Mouse (Mus musculus): ENCODE results near the gene Adam21.

Adam21 gene

DNA sequence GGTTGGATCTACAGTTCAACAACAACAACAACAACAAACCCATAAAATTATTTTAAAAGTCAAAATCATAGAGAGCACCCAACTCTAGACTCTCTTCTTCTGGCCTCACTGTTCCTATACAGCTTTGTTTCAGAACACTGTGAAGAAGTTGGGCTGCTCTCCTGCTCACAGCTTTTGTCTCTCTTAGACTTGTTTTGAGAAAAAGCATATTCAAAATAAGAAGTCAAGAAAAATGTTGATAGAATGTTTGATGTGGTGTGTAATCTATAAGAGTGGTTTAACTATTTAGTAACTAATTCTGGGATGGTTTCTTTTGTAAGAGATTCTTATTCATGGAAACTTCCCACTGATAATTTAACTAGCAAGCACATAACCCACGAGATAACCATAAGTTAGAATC, at the start of gene Adam21:
Gene Adam21, minus strand, starts transcription at position 101 of the 400 bp plus-strand sequence.
- no peak for DNase-seq (ENCODE audit: extremely low read depth, insufficient read length, low spot score)

DNA sequence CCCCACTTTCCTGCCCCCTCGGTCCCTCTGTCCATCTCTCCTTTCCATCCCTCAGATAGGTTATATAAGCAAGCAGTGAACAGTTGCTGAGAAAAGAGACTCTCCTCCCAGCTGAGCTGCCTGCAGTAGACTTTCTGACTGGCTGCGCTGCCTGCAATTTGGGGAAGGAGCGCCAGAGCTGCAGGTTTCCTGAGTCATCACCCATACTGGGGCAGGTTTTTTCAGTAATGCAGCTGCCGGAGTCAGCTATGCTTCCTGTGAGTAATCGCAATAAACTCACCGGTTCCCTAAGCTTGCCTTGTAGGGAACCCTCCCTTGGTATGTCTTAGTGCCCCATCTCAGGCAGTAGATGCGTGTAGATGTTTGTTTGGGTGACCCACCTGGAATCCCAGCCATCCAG, 48.7 kb upstream of the Adam21 start:
- no peak for DNase-seq (ENCODE audit: extremely low read depth, insufficient read length, low spot score)

DNA sequence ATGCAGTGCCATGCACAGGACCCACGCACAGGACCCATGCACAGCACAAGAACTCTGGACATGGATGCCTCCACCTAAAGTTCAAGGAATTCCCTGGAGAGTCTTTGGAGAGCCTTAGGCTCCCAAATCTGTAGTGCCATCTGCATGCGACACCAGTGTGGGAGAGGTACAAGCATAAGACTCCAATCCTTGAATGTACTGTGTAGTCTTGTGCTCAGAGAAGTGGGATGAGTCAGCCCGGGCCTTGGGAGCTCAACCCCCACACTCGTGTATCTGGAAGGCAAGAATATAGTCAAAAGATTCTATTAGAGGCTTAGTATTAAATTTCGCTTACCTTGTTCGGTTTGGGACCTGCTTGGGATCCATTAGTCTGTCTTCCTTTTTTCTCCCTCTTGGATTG, 47.5 kb upstream of the Adam21 start:
- DNase-seq (ENCODE audit: extremely low read depth, insufficient read length, low spot score), result no peak

DNA sequence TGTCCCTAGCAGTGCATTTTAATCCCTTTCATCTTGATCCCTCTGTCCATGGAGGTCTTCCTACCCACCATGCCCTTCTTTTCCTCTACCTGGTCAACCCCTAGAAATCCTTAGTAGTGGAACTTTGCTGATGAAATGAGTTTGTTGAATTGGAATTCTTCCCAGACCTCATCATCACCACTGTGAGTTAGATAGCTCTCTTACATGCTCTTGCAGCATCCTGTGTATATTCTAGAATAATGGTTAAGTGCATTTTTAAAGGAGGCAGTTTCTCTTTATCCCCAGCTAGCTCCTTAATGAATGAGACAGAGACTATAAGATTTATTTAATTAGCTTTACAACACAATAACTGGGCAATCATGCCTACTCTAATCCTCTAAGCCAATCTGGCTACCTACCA, 41.2 kb upstream of the Adam21 start:
- no peak for DNase-seq (ENCODE audit: extremely low read depth, insufficient read length, low spot score)

DNA sequence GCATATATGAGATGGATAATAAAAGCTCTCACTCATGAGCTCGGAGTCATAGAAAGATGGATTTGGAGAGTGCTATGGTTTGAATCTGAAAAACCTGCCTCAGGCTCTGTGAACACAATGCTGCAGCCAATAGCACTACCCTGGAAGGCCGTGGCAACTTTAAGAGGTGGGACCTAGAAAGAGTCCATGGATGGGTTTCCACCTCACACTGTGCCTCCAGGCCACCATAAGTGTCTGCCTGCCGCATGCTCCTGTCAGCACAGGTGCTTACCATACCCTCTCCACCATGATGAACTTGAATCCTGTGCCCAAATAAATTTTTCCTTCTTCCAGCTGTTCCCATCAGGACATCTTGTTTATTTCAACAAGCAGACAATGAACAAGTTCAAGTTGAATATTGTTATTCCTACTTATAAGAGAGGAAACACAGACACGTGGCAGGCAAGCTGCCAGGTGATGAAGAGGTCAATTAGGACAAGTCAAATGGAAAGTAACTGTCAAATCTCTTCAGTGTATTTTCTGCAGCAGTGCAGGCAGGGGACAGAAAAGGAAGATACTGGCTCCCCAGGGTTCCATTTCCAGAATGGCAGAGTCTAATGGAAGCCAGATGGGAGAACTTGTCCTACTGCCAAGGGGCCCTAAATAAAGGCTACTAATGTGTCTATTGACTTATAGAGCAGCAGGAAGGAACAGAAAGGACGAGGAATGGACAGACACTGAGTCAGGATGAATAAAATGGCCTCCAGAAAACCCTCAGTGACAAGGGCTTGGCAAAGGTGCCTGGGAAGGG, 36.9 kb upstream of the Adam21 start:
- no peak for DNase-seq (ENCODE audit: extremely low read depth, insufficient read length, low spot score)

DNA sequence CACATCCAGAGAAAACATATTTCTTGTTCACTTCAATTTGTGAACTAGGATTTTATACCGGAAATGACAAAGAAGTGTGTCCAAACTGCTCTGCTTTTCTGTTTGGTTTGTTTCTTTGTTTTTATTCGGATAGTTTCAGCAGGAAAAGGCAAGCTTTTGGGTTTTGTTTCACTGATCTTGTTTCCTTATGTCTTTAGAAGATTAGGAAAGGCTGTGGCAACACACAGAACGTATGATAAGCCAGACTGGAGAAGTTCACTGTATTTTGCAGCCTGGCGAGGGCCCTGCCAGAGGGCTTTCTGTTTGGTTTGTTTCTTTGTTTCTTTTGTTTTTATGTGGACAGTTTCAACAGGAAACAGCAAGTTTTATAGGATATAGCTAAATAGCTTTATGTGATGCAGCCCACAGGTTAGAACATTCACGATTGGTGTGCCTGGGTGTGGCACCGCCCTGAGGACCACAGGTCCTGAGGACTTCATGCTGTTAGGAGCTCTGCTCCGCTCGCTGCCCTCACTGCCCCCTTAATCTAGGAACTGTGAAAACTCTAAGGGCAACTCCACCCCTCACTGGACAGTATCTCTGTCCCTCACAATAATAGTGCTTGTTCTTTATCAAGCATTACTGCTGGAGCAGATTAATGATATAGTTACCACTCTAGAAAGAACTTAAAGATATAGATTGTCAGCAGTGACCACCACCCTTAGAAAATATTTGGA, 28.4 kb upstream of the Adam21 start:
- no peak for DNase-seq (ENCODE audit: extremely low read depth, insufficient read length, low spot score)

DNA sequence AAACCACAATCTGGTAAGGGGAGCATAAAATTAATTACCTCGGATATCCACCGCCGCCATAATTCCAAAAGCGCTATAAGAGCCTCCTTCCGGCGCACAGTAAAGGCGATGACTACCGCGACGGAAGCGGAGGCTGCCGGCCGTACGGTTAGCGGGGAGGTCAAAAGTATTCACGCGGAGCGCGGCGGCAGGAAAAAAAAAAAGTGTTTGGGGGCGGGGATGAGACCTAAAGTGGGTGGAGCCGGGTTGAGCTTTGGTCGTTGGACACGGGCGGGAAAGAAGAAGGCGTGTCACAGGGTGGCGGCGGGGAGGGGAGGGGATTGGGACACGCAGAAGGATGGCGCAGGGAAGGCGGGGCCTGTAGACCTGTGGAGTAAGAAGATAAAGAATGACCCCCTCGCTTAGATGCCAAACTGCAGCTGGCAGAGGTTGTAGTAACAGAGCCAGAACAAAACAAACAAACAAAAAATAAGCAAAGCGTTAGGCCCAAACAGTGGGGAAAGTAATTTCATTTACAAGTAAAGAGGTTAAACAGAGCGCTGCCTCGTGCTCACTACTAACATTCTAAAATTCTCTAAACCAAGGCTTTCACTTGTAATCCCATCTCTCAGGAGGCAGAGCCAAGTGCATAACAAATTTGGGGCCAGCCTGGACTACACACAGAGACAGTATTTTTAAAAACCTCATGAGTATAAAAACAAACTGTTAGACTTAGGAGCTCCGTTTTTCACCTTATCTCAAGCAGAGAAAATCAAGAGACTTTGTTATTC, 26.8 kb upstream of the Adam21 start, which contains the start of gene Med6:
Gene Med6, minus strand, starts transcription at position 107 of the 770 bp plus-strand sequence.
- peak; percentile 94 for DNase-seq (ENCODE audit: extremely low read depth, insufficient read length, low spot score)

DNA sequence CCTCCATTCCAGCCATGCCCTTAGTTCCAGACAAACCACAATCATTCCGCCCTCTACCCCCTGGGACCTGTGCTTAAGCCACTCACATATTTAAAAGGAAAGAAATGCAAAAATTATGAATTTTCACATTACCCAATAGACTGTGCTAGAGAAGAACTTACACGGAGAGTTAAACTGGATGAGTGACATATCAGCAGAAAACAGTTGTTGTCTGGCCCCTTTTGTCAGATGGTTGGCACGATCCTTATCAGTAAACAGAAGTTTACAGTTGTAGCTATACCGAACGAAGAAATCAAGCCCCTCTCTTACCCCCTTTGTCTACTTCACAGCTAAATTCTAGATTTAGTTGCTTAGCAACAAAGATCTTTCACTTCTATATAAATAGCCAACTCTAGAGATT, 343 bp downstream of the Adam21 start:
- DNase-seq (ENCODE audit: extremely low read depth, insufficient read length, low spot score), result no peak

DNA sequence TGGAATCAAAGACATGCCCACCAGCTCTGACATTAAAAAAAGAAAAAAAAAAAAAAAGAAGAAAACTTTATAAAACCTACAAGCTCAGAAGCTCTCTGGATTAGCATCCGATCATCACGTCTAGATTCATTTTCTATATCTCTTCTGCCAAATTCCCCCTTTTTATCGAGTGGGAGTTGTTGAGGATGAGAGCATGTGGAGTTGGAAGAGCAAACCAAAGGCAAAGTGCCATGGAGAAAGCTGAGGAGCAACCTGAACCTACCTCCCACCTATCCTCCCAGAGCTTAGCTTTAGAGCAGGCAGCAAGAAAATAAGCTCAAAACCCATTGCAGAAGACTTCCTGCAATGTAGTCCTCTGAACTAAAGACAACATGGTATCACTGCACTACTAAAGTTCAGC, 4.1 kb downstream of the Adam21 start:
- DNase-seq (ENCODE audit: extremely low read depth, insufficient read length, low spot score), result no peak

DNA sequence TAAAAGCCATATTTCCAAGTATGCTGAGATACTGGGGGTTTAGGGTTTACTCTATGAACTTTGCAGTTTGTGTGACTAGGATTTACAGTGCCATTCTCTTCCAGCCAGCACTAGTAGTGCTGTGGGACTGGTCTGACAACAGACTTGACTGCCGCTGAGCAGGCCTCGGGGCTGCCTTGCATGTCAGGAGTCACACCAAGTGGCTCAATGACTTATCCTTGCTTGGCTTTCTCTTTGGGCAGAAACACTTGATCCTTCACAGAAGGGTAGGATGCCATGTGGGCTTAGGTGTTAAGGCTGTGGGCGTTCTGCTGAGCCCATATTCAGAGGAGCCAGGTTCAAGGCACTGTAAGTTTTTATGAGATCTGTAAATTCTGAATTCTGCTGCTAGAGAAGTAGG, 19.0 kb downstream of the Adam21 start:
- DNase-seq (ENCODE audit: extremely low read depth, insufficient read length, low spot score), result no peak

DNA sequence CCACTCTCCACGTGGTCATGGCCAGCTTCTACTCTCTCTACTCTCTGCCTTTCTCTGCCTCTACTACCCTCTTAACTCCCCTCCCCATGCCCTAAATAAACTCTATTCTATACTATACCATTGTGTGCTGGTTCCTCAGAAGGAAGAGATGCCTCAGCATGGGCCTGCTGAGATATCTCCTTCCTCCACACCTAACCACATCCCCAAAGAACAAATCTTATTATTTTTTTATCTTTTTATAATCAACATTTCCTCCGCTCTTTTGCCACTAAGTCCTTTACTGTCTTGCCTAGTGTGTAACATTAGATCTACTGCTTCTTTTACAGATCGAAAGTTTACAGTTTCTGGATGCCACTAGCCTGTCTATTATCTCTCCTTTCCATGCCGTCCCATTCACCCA, 21.1 kb downstream of the Adam21 start:
- DNase-seq (ENCODE audit: extremely low read depth, insufficient read length, low spot score), result no peak

DNA sequence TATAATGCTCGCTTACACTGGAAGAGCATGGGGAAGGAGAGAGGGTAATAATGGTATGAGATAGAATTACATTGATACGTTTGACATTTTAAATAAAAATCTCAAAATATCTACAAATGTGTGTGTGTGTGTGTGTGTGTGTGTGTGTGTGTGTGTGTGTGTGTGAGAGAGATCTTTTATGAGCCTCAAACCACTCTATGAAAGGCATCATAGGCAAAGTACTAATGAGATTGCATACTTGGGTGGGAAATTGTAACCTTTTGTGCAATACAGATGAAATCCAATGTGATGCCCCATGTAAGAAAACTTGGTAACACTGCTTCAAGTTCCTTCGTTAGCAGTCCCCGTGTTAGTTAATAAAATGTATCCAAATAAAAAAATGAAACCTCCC, 35.2 kb downstream of the Adam21 start:
- DNase-seq (ENCODE audit: extremely low read depth, insufficient read length, low spot score), result peak; percentile 6

DNA sequence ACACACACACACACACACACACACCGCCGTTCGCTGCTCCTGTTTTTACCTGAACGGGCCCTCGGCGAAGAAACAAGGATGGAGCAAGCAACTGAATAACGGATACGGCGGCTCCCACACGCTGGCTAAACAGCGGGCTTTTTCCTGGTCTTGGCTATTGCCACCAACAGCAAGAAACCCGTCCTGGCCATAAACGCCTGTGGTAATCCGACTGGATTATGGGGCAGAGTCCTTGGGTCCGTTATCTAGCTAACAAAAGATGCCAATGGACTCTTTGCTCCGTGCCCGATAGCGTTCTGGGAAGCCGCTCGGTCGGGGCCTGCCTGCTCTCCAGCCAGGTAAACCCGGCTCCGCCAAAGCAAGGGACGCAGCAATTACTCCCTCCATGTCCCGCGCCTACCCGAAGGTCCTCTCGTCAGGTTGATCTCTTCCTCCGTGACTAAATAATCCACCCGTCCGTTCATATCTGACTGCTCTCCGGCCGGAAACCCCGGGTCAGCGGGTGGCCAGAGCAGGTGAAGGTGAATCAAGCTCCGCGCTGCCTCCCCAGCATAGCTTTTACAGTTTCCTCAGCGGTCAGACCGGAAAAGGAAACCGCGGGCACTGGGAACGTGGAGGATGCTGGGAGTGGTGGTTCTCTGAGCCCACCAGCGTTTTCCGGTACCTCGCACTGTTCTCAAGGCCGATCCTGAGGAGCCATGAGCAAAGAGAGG, 35.8 kb downstream of the Adam21 start, which contains the start of the genes Gm20498 and Synj2bp:
Gene Gm20498, minus strand, starts transcription at position 590 of the 713 bp plus-strand sequence.
Gene Synj2bp, minus strand, starts transcription at position 596 of the 713 bp plus-strand sequence.
- DNase-seq (ENCODE audit: extremely low read depth, insufficient read length, low spot score), result peak; percentile 81

DNA sequence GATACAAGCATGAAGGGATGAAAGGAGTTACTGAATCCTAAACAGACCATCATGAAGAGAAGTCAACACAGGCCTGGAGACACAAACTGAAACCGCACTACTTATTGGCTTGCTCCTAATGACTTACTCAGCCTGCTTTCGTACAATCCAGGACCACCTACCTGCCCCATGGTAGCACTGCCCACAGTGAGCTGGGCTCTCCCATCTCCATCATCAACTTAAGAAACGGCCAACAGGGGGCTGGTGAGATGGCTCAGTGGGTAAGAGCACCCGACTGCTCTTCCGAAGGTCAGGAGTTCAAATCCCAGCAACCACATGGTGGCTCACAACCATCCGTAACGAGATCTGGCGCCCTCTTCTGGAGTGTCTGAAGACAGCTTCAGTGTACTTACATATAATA, 37.7 kb downstream of the Adam21 start:
- DNase-seq (ENCODE audit: extremely low read depth, insufficient read length, low spot score), result peak; percentile 31
